Mouse (Mus musculus) hindbrain, embryonic 10.5 days (tissue): ENCODE results near the gene Tmem121. TPM values are rescaled to one million over a fixed set of nuclear protein-coding genes. Genes with fewer than 3 reads are reported as not detected.
A peak's percentile ranks its signal among the peaks of the same experiment; 100 is the strongest.
"Not testable (repeated sequence)": the region's sequence is repeated elsewhere in the genome, so short reads cannot be mapped to it uniquely, and the experiment has no call there.

ENCODE experiments used
- DNase-seq: peaks from one replicate; pipeline ENCODE4 v3.0.0-alpha.2; 2017; ENCODE audit warnings: low spot score
- H3K27ac ChIP-seq: fragments of 300-500 bp; sonication (generic); 2 replicates; pipeline ENCODE4 v1.5.1; 2016; ENCODE audit warnings: mild to moderate bottlenecking, moderate library complexity
- H3K27me3 ChIP-seq: fragments of 300-500 bp; sonication (generic); 2 replicates; pipeline ENCODE4 v1.6.1; 2016; ENCODE audit warnings: mild to moderate bottlenecking; ENCODE audit not compliant: poor library complexity, insufficient read depth, severe bottlenecking
- H3K36me3 ChIP-seq: fragments of 300-500 bp; sonication (generic); 2 replicates; pipeline ENCODE4 v1.6.1; 2016; ENCODE audit warnings: mild to moderate bottlenecking, moderate library complexity
- H3K4me1 ChIP-seq: fragments of 300-500 bp; sonication (generic); replicated peaks from 2 replicates; pipeline ENCODE4 v1.6.1; 2016; ENCODE audit warnings: mild to moderate bottlenecking
- H3K4me3 ChIP-seq: fragments of 300-500 bp; sonication (generic); 2 replicates; pipeline ENCODE4 v1.5.1; 2016; ENCODE audit warnings: mild to moderate bottlenecking, moderate library complexity
- H3K9me3 ChIP-seq: fragments of 300-500 bp; sonication (generic); 2 replicates; pipeline ENCODE4 v1.6.1; 2016; ENCODE audit warnings: mild to moderate bottlenecking, moderate library complexity
- WGBS: fragments of 180-500 bp; shearing (Covaris S2); methylation state at CpG from one replicate; pipeline ENCODE4 v1.1.7; 2016; 5-methylcytosine and 5-hydroxymethylcytosine counted together
- polyA plus RNA-seq: library from polyadenylated mRNA; unstranded; fragments of >200 nt; fragmentation: Nextera tagmentation; extraction: Ambion mirVana; gene quantifications from 2 replicates; pipeline ENCODE4 v1.2.1, GENCODE M21; 2016

Tmem121 gene
- polyA plus RNA-seq, 1 experiment from 2014 or later = 24.8 TPM

DNA sequence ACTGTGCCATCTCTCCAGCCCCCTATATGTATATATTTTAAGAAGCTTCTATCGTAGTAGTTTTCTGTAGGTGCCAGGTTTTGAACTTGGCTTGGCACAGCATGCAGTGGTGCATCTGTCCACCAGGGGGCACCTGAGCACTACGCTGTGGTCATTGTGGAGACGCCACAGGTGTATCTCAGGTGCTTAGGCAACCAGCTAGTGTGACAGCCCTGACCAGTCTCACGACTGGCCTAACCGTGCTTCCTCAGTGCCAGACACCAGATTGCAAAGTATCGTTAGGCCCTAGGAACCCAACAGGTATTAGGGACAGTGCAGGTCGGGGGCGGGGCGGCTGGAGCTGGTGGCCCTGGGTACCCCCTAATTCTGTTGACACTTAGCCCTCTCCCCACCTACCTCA is 35.6 kb downstream of the Tmem121 start:
- Histone ChIP-seq H3K4me3 (no peak overlapping the region), H3K9me3 (peaks cover 11% of the 10 kb centered on the region), H3K36me3 (no peaks in the 10 kb centered on the region), H3K4me1 (no peaks in the 10 kb centered on the region), H3K27ac (no peak overlapping the region), H3K27me3 (no peaks in the 10 kb centered on the region)
- DNase-seq = no peak
- WGBS = 82% methylated on average over 9 of the region's 9 CpGs

DNA sequence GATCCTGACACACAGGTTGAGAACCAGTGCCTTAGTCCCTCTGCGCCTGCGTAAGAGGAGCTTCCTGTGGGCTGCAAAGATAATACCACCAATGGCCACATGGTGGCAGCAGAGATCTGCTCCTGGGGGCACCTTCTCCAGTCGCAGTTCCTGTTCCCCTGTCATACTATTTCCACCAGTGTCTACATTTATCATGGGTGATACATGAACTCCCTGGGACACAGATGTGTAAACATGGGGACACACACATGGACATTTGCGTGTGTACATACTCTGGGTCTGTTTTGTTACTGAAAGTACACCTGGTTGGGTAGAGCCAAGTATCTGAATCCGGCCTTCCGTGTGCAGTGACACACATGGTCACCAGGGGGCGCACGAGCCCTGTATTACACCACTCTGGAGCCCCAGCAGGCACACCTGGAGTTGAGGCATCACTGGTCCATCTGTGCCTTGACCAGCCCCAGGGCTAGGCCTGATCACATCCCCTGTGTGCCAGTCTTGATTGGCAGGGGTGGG is 36.4 kb downstream of the Tmem121 start:
- H3K27me3 ChIP-seq = no peaks in the 10 kb centered on the region
- H3K36me3 ChIP-seq = no peaks in the 10 kb centered on the region
- H3K4me3 ChIP-seq = no peak overlapping the region
- peak; percentile 87 for DNase-seq
- H3K27ac ChIP-seq = no peak overlapping the region
- H3K9me3 ChIP-seq = peaks cover 11% of the 10 kb centered on the region
- no peaks in the 10 kb centered on the region for H3K4me1 ChIP-seq
- WGBS = 14% methylated on average over 8 of the region's 8 CpGs

DNA sequence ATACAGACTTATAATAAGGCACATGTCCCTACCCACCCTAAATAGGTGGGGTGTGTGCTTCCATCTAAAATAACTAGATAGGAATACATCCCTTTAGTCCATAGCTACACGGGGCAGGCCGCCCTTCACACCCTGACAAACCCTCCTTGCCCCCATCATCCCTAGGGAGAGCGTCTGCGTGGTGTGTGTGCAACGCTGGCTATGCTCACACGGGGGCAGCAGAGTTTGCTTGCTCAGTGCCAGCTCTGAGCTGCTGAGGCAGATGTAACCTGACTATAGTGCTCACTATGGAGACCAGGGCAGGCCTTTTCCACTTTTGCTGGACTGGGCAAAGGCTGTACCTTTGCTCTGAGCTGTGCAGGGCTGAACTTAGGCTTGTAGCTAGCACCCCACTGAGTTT is 37.0 kb downstream of the Tmem121 start:
- peak; percentile 49 for DNase-seq
- Histone ChIP-seq H3K4me3 (no peak overlapping the region), H3K27me3 (no peaks in the 10 kb centered on the region), H3K9me3 (peaks cover 11% of the 10 kb centered on the region), H3K4me1 (no peaks in the 10 kb centered on the region), H3K27ac (no peak overlapping the region), H3K36me3 (no peaks in the 10 kb centered on the region)
- 34% methylated on average over 6 of the region's 6 CpGs for WGBS

DNA sequence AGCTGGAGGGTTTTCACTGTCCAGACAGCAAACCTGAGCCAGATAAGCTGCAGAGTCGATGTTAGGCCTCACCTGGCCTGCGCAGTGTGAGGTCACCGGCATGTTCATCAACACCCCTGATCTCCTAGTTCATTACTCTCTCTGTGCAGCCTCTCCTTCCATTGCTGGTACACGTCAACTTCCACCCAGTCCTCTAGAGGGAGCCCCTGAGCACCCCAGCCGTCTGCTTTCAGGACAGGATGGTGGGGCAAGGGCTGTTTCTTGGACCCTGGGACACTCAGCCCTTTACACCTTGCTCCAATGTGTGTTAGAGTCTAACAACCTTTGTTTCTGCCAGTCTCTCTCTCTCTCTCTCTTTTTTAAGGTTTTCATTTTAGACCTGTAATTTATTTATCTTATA is 38.5 kb downstream of the Tmem121 start:
- DNase-seq = no peak
- Histone ChIP-seq H3K36me3 (no peaks in the 10 kb centered on the region), H3K9me3 (peaks cover 11% of the 10 kb centered on the region), H3K4me3 (no peak overlapping the region), H3K27ac (no peak overlapping the region), H3K27me3 (no peaks in the 10 kb centered on the region), H3K4me1 (no peaks in the 10 kb centered on the region)
- 80% methylated on average over 5 of the region's 5 CpGs for WGBS

DNA sequence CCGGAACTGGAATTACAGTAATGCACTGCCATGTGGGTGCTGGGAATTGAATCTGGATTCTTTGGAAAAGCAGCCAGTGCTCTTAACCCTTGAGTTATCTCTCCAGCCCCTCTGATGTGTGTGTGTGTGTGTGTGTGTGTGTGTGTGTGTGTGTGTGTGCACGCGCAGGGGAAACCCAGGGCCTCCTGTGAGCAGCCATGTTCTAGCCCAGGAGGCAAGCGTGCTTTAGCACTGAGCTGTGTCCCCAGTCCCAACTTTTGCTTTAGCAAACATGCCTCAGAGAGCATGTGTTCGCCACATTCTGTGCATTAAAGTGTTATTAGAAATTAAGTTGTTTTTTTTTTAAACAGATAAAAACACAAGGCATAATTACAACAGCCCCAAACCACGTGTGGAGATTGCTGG is 39.0 kb downstream of the Tmem121 start:
- 90% methylated on average over 6 of the region's 6 CpGs for WGBS
- Histone ChIP-seq H3K4me1 (no peaks in the 10 kb centered on the region), H3K9me3 (peaks cover 11% of the 10 kb centered on the region)

DNA sequence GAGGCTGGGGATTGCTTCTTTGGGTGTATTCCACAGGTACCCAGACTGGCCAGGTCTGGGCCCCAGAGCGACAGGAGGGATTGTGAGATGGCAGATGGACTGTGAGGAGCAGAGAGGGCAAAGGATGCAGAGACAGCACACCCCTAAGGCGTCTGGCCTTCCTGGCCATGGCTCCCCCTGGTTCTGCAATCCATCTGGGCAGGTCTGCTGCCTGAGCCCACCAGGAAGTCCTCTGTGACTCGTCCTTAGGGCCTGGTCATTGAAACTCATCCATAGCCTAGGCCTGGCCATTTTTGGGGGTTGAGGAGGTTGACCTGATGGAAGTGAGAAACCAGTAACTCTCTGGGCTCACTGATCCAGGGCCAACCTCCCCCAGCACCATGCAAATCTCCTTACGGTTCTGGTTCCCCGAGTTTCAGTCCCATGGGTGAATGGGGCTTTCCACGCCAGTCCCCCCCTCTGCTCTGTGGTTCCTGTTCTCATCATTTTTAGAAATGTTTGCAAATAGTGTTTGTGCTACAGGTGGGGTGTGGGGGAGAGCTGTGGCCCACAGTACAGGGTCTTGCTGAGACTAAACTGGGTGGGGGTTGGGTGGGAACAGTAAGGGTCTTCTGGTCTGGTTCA is 42.4 kb downstream of the Tmem121 start:
- 73% methylated on average over 6 of the region's 6 CpGs for WGBS
- no peak for DNase-seq
- Histone ChIP-seq H3K4me1 (no peaks in the 10 kb centered on the region), H3K27ac (no peak overlapping the region), H3K9me3 (peaks cover 11% of the 10 kb centered on the region), H3K4me3 (no peak overlapping the region), H3K36me3 (no peaks in the 10 kb centered on the region), H3K27me3 (no peaks in the 10 kb centered on the region)

More for the DNA sequence above, 39.0 kb downstream of the Tmem121 start:
- DNase-seq = no peak
- H3K36me3 ChIP-seq = no peaks in the 10 kb centered on the region
- no peak overlapping the region for H3K27ac ChIP-seq
- no peaks in the 10 kb centered on the region for H3K27me3 ChIP-seq
- no peak overlapping the region for H3K4me3 ChIP-seq

DNA sequence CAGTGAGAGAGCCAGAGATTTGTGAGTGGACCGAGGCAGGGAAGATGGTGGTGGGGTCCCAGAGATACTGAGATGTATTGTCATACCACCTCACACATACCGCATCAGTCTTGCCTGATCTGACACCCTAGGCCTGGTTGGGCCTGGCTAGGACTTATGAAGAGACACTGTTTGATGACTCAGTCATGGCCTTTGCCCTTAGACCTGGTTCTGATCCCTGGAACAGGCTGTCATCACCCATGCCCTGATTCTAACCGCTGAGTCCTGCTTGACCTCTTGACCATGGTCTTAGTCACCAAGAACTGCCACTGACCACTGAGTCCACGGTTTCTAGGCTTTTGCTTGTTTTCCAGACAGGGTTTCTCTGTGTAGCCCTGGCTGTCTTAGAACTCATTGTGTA is 45.0 kb downstream of the Tmem121 start:
- H3K4me3 ChIP-seq = no peak overlapping the region
- no peaks in the 10 kb centered on the region for H3K4me1 ChIP-seq
- DNase-seq = no peak
- WGBS = 85% methylated on average over 4 of the region's 4 CpGs
- no peaks in the 10 kb centered on the region for H3K36me3 ChIP-seq
- H3K9me3 ChIP-seq = peaks cover 4% of the 10 kb centered on the region; the same call in 1 of the 2 replicates
- no peaks in the 10 kb centered on the region for H3K27me3 ChIP-seq
- no peak overlapping the region for H3K27ac ChIP-seq

DNA sequence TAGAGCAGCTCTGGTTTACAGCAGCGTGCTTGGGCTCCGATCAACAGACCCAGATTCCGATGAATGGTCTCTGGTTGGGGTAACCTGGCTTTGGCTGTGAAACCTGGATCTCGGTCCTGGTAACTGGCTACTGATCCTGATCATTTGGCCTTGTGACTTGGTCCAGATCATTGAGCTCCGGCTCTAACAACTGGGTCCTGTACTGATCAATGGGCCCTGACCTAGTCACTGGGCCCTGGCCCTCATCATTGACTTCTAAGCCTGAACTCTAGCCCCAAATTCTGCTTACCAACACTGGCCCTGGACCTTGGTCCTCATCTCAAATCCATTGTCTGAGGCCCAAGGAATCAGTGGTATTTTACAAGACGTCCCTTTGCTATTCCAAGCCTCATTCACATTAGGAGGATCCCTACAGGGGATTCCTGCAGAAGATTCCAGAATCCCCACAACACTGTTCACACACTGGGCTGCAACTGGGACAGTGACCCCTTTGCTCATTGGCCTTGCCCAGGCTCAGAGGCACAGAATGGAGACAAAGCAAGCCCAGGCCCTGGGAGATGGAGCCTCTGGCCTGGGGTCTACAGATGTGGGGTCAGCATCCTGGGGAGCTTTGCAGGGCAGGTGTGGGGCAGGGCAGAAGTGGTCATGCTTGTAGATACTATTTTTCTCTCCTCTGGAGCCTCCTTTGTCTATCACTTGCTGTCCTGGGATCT is 46.0 kb downstream of the Tmem121 start:
- H3K27ac ChIP-seq, H3K36me3 ChIP-seq, H3K4me1 ChIP-seq, H3K9me3 ChIP-seq, H3K4me3 ChIP-seq, H3K27me3 ChIP-seq, DNase-seq: not testable (repeated sequence)
- WGBS = 85% methylated on average over 6 of the region's 6 CpGs

DNA sequence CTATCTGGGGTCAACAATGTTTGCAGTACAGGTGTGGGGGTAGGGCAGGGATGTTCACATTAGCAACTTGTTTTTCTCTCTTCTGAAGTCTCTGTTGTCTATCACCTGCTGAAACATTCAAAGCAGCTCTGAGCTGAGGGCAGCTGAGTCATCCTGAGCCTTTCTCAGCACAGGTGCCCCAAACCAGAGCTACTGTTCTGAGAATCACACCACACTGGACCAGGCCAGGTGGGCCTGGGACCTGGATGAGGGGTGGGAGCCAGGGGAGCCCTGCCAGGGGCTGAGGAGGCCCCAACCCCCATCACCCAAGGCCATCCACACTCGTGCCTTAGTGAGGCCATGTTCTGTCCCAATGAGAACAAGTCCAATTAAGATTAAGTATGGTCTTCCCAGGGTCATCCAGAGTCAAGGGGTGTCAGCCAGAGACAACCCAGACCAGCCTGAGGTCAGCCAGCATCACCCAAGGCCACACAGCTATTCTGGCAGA is 46.6 kb downstream of the Tmem121 start:
- not testable (repeated sequence) for DNase-seq, H3K27ac ChIP-seq, H3K4me1 ChIP-seq, H3K36me3 ChIP-seq, H3K4me3 ChIP-seq, H3K27me3 ChIP-seq, H3K9me3 ChIP-seq
- WGBS = 50% methylated on average over 1 of the region's 1 CpGs

Other genes with a start within 250 kb of the Tmem121 start
- gene Nudt14, start 243.8 kb upstream of the Tmem121 start, polyA plus RNA-seq = 79.5 and 83.0 TPM in 2 replicates
- gene Btbd6, start 209.4 kb upstream of the Tmem121 start, polyA plus RNA-seq = 22.8 and 27.2 TPM in 2 replicates
- gene Brf1, start 185.2 kb upstream of the Tmem121 start, polyA plus RNA-seq = 55.4 and 57.1 TPM in 2 replicates
- gene Pacs2, start 171.4 kb upstream of the Tmem121 start, polyA plus RNA-seq = 19.3 and 25.6 TPM in 2 replicates
- 0.12 TPM in 1 of 2 replicates, not detected in the other for gene Tex22, start 111.4 kb upstream of the Tmem121 start, polyA plus RNA-seq
- gene Mta1, start 87.7 kb upstream of the Tmem121 start, polyA plus RNA-seq = 18.5 and 20.6 TPM in 2 replicates
- 195 and 260 TPM in 2 replicates for gene Crip2, start 45.7 kb upstream of the Tmem121 start, polyA plus RNA-seq
- 84.9 and 97.7 TPM in 2 replicates for gene Crip1, start 39.6 kb upstream of the Tmem121 start, polyA plus RNA-seq
- gene Tedc1, start 29.5 kb upstream of the Tmem121 start, polyA plus RNA-seq = 59.5 and 66.4 TPM in 2 replicates